Mouse (Mus musculus): ENCODE results near the gene AA467197. TPM values are rescaled to one million over a fixed set of nuclear protein-coding genes. Genes with fewer than 3 reads are reported as not detected.

AA467197 gene
- polyA plus RNA-seq, 1 experiment from 2014 or later: 0.56 TPM

DNA sequence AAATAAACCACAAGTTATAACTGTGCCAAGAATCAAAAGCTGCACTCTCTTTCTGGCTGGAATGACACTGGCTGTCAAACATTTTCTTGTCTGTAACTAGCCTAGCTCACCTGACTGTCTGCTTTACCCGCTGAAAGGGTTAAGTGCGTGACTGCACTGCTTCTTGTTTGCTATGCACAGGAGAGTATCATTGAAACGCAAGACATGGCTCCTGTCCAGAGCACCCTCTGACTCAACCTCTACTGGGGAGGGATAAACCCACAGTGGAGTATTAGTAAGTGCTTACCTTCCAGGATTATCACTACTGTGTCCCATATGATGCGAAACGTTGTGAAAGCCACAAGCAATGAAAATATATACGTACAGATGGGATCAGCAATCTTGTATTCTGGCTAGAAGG lies 49.9 kb downstream of the AA467197 start:
- Histone ChIP-seq H3K9me3 (peaks cover 6% of the 10 kb centered on the region), H3K27ac (no peak overlapping the region), H3K4me3 (no peak overlapping the region), H3K27me3 (ENCODE audit: poor library complexity, severe bottlenecking) (no peaks in the 10 kb centered on the region), H3K36me3 (replicated peaks) (no peaks in the 10 kb centered on the region), H3K4me1 (no peaks in the 10 kb centered on the region)
- 80% methylated on average over 6 of the region's 6 CpGs for WGBS
- no peak for DNase-seq (ENCODE audit: extremely low spot score, low spot score)

MicroRNA genes within 50 kb of the gene (microRNA counts, 519-probe panel; counts per million panel counts)
- microRNA mmu-miR-147: 341 counts per million, percentile 65 among the panel's probes with 10 or more counts

Small RNA genes lying within 50 kb of the gene (microRNA-seq; reads per million reads assigned to microRNA genes)
- 17.4 reads per million, percentile 28 among the genes with 10 or more reads in this experiment for gene Mir147

Other genes starting within 250 kb of the AA467197 start
- not detected in 2 replicates for gene Slc28a2, start 210.5 kb upstream of the AA467197 start, polyA plus RNA-seq (2016; fragmentation: Nextera tagmentation; extraction: Ambion mirVana)
- not detected in 2 replicates for gene Gm14085, start 152.0 kb upstream of the AA467197 start, polyA plus RNA-seq (2016; fragmentation: Nextera tagmentation; extraction: Ambion mirVana)
- 17.7 and 19.0 TPM in 2 replicates for gene Gatm, start 25.7 kb upstream of the AA467197 start, polyA plus RNA-seq (2016; fragmentation: Nextera tagmentation; extraction: Ambion mirVana)
- 3.9 and 4.1 TPM in 2 replicates for gene Slc30a4, start 65.7 kb downstream of the AA467197 start, polyA plus RNA-seq (2016; fragmentation: Nextera tagmentation; extraction: Ambion mirVana)
- 70.8 and 74.4 TPM in 2 replicates for gene Bloc1s6, start 101.5 kb downstream of the AA467197 start, polyA plus RNA-seq (2016; fragmentation: Nextera tagmentation; extraction: Ambion mirVana)
- gene Sqor, start 128.3 kb downstream of the AA467197 start, polyA plus RNA-seq (2016; fragmentation: Nextera tagmentation; extraction: Ambion mirVana): 2.8 and 3.3 TPM in 2 replicates